Mouse (Mus musculus) myocyte (in vitro differentiated cells): ENCODE results near the gene Slc8a1.

Experiments
- CEBPB ChIP-seq: IDR thresholded peaks from 2 replicates; pipeline ENCODE4 v1.6.1; 2011; ENCODE audit warnings: mild to moderate bottlenecking, moderate library complexity; ENCODE audit not compliant: poor library complexity, insufficient read depth, severe bottlenecking
- MYOG ChIP-seq, 3 experiments: IDR thresholded peaks; one replicate each; pipeline ENCODE4 v1.6.1; 2011; ENCODE audit warnings: control low read depth in 2 of 3, low read depth in 2 of 3, mild to moderate bottlenecking in 2 of 3; ENCODE audit not compliant: insufficient read length in 2 of 3, control insufficient read depth in 1 of 3, insufficient read depth in 1 of 3
- POLR2A ChIP-seq: IDR thresholded peaks from one replicate; pipeline ENCODE4 v1.6.1; 2011; ENCODE audit warnings: low read depth, mild to moderate bottlenecking, control low read depth, moderate library complexity; ENCODE audit not compliant: insufficient read length
- POLR2AphosphoS2 ChIP-seq: IDR thresholded peaks from one replicate; pipeline ENCODE4 v1.6.1; 2011; ENCODE audit warnings: low read depth, control low read depth; ENCODE audit not compliant: insufficient read length
- SRF ChIP-seq: IDR thresholded peaks from one replicate; pipeline ENCODE4 v1.6.1; 2011; ENCODE audit warnings: low read depth; ENCODE audit not compliant: control insufficient read depth, insufficient read length
- TCF12 ChIP-seq: IDR thresholded peaks from one replicate; pipeline ENCODE4 v1.6.1; 2011; ENCODE audit warnings: mild to moderate bottlenecking, control low read depth; ENCODE audit not compliant: poor library complexity, insufficient read depth, severe bottlenecking
- USF1 ChIP-seq: IDR thresholded peaks from one replicate; pipeline ENCODE4 v1.6.1; 2011; ENCODE audit warnings: low read depth, mild to moderate bottlenecking, control low read depth, moderate library complexity

GRCm38 (mm10) chr17:81335526-81335925 is 402.7 kb downstream of the Slc8a1 start:
- no peak for TF ChIP-seq MYOG (IDR thresholded peaks at IDR 0.05; ENCODE audit: control insufficient read depth in 1 of 3, insufficient read depth in 1 of 3, insufficient read length in 2 of 3, low read depth in 2 of 3)
- TF ChIP-seq POLR2A, result no peak
- TF ChIP-seq POLR2AphosphoS2, result no peak
- no peak for TF ChIP-seq SRF
- no peak for TF ChIP-seq TCF12
- no peak for TF ChIP-seq USF1
- no peak for TF ChIP-seq CEBPB
